Mouse (Mus musculus): Measurements from ENCODE around the gene Phf1.

The Phf1 gene

DNA sequence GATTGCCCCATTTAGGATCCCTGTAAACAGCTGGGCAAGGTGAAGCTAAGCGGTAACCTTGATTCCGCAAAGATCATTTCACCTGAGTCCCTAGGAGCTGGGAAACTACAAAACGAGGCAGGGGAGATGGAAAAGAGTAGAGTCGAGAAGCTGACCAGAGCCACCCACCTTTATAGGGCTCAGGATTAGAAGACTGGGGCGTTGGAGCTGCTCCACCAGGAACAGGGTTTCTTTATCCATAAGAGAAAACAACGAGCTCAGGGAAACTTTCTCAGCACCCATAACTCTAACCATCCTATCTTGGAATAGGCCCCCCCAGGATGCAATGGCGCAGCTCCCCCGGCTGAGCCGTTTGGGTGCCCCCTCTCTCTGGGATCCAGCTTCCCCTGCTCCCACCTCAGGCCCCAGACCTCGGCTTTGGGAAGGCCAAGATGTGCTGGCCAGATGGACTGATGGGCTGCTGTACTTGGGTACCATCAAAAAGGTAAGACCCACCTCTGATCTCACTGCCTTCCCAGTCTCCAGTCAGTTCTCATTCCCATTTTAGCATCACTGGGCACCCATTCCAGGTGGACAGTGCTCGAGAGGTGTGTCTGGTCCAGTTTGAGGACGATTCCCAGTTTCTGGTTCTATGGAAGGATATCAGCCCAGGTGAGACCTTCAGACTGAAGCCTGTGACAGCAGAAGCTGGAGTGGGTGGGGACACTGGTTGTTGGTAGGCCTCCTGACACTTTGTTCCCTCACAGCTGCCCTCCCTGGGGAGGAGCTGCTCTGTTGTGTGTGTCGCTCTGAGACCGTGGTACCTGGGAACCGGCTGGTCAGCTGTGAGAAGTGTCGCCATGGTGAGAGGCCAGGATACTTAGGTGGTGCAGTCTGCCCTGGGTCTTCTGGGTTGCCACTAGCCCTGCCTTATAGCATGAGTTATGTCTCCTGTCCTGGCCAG lies 1.3 kb downstream of the Phf1 start:
- no peak for DNase-seq (ENCODE audit: low read depth, low spot score)

DNA sequence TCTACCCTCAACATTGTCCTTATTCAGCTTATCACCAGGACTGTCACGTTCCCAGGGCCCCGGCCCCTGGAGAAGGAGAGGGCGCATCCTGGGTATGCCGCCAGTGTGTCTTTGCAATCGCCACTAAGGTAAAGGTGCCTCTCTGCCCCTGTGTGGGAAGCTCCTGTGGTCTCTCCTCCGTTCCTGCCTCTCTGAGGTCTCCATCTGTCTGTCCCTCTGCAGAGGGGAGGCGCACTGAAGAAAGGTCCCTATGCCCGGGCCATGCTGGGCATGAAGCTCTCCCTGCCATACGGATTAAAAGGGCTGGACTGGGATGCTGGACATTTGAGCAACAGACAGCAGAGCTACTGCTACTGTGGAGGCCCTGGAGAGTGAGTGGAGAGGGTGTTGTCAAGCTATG lies 2.2 kb downstream of the Phf1 start:
- no peak for DNase-seq (ENCODE audit: low read depth, low spot score)

DNA sequence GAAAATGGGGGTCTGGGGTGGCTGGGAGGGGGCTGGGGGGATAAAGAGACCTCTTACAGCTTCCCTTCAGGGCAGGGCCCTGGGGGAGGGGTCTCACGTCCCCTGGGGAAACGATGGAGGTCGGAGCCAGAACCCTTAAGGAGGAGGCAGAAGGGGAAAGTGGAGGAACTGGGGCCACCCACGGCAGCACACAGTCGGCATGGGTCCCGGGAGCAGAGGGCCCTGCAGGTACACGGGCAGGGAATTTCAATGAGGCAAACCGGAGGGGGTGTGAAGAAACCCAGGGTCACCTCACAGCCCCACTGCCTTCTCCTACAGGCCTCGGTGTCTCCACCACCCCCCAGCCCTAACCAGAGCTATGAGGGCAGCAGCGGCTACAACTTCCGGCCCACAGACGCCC lies 3.6 kb downstream of the Phf1 start:
- no peak for DNase-seq (ENCODE audit: low read depth, low spot score)

DNA sequence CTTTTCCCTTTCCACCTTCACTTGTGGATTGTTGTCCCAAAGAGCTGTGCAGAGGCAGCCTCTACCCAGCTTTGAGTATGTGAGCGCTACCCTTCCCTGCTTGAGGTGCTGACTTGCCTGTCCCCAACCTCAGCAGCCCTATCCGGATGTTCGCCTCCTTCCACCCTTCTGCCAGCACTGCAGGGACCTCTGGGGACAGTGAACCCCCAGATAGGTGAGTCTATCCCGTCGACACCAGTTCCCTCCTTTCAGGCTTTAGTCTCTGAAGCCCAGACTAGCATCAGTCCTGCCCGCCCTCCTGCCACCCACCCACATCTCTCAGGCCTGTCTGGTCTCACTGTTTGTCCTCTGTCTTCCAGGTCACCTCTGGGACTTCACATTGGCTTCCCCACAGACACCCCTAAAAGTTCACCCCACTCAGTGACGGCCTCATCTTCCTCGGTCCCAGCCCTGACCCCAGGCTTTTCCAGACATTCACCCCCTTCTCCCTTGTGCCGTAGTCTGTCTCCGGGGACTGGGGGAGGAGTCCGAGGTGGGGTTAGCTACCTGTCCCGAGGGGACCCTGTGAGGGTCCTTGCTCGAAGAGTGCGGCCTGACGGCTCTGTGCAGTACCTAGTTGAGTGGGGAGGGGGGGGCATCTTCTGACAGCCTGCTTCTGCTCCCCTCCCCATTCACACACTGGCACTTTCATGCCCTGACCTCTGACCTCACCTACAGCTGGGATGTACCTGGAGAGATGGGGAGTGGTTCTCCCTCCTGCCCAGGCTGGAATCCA lies 4.3 kb downstream of the Phf1 start:
- no peak for DNase-seq (ENCODE audit: low read depth, low spot score)

DNA sequence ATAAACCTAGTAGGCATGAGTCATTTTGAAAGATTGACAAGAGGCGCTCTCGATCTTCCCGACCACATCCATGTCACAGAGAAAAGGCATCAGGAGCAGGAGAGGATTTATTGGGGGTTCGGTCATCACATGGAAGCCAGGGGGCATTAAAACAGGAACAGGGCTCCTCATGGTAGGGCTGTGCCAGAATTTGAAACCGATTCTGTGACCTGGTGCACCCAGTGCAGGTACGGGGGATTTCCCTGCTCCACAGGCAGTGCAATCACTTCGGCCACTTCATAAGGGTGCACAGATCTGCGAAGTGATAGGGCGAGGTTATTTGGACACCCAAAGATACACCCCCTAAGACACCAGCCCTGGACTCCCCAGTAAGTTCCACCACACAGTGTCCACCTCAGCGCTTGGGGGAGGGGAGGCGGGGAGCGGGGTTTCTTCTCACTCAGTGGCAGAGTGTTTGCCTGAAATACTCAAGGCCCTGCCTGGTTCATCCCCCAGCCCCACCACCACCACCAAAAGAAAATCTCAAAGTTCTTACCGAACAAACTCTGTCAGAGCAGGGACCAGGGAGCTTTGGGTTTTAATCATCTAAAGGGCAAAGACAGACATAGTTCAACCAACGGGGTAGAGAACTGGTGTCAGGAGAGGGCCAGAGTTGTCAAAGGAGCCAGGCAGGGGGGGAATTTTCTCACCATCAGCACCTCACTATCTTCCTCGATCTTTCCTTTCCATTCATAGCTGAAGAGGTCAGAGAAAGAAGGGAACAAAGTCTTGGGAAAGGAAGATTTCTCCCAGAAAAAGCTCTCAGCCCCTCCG lies 5.2 kb downstream of the Phf1 start:
- DNase-seq (ENCODE audit: low read depth, low spot score), result no peak

- no peak for DNase-seq (ENCODE audit: low read depth, low spot score)
Measured at GRCm38 (mm10) chr17:26938731-26939130, 5.9 kb downstream of the Phf1 start.

DNA sequence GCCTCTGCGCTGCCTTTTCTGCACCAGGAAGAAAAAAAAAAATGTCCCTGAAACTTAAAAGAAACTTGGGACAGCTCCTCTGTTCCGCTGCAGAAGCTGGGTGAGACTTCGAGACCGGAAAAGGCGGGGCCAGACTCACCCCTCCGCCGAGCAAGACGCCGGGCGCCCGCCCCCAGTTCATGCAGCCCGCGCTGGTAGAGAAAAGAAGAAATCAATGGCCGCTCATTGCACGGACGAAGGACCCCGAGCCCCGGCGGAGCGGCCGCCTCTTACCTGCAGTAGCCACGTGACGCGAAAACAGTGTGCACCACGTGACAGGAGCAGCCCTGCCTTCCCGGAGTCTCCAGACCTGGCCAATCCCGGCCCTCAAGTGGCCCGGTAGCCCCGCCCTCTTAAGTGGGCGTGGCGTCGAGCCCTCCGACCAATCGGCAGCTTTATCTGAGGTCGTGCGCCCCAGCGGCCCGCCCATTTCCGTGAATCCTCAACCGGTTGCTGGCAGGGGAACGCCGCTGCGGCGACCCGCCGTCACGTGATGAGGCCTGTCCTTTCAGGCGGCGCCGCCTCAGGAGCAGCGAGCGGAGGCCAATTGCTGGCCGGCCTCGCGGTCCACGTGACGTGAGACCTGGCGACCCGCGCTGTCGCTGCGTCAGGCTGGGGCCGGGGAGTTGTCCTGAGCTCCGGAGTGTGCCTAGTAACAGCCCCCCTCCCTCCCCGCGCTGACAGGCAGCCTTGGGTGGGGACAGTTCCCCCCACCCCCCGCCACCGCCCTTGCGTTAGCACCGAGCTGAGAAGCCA lies 6.5 kb downstream of the Phf1 start, which contains the start of gene Cuta:
Gene Cuta (minus strand): TSS at position 392 of the 795 bp plus-strand sequence.
- DNase-seq (ENCODE audit: low read depth, low spot score), result peak; percentile 100

DNA sequence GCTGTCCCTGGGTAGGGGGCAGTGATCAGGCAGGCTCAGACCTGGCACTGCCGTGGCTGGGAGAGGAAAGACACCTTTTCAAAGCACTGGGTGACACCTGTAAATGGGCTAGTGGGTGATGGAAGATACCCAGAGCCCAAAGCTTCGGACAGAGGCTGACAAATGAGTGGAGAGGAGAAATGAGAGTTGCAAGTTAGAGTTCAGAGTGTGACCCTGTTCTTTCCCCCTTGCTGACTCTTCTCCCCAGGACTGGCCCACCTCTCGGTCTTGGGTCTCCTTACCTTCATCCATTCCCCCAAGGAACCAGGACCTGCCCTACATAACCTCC lies 7.1 kb downstream of the Phf1 start:
- no peak for DNase-seq (ENCODE audit: low read depth, low spot score)

DNA sequence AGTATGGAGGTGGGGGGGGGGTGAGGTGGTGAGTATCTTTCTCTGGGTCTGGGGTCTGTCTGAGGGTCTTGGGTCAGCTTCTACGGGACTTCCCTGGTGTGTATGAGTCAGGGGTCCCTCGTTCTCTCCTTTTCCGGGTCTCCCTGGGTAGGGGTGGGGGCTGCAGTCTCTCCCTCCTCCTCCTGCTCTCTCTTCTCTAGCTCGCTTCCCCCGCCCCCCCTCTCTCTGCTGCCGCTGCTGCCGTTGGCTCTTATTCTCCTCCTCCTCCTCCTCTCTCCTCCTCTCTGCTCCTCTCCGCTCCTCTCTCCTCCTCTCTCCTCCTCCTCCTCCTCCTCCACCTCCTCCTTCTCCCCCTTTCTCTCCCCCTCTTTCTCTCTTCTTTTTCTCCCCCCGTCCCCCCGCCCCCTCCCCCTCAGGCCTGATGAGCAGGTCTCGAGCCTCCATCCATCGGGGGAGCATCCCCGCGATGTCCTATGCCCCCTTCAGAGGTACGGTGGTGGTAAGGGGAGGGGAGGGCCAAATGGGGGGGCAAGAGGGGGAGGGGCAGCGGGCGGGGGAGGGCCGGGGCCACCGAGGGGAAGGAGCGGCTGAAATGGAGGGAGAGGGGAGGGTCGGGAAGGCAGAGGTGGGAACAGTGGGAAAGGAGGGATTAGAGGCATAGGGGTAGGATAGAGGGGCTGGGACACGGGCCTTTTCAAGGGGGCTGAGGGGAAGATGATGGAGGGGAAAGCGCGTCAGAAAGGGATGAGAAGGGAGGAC lies 8.4 kb downstream of the Phf1 start, which contains the start of gene Syngap1:
Gene Syngap1 (plus strand): TSS at position 223 of the 759 bp plus-strand sequence.
- DNase-seq (ENCODE audit: low read depth, low spot score), result no peak

GRCm38 (mm10) chr17:26941841-26942570 lies 9.2 kb downstream of the Phf1 start:
- no peak for DNase-seq (ENCODE audit: low read depth, low spot score)

DNA sequence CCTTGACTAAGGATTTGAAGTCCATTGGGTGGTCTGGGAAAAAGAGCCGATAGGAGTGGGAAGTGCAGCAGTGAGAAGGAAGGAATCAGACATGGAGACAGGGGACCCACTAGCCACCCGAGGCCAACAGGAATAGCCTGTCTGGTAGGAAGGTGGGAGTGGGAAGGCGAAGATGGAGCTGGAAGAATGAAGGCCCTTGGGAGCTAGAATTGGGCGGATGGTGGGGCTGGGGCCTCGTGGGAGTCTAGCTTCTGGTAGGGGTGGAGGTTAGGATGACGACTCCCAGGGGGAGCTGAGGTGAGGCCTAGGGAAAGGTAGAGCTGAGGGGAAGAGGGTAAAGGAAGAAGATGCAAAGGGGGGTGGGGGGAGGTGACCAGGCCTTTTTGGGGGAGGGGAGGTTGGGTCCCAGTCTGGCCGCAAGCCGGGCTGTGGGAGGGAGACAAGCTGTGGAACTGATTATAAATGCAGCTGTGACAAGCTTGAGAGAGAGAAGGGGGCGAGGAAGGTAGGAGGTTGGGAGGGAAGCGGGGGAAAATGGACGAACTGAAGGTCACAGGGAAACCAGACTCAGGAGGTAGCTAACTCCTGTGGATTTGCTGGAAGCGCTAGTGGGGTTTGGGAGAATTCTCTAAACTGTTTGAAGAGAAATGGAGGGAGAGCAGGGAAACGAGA lies 13.1 kb downstream of the Phf1 start:
- DNase-seq (ENCODE audit: low read depth, low spot score), result no peak

- DNase-seq (ENCODE audit: low read depth, low spot score), result no peak
Measured at GRCm38 (mm10) chr17:26946567-26946966, 13.7 kb downstream of the Phf1 start.

DNA sequence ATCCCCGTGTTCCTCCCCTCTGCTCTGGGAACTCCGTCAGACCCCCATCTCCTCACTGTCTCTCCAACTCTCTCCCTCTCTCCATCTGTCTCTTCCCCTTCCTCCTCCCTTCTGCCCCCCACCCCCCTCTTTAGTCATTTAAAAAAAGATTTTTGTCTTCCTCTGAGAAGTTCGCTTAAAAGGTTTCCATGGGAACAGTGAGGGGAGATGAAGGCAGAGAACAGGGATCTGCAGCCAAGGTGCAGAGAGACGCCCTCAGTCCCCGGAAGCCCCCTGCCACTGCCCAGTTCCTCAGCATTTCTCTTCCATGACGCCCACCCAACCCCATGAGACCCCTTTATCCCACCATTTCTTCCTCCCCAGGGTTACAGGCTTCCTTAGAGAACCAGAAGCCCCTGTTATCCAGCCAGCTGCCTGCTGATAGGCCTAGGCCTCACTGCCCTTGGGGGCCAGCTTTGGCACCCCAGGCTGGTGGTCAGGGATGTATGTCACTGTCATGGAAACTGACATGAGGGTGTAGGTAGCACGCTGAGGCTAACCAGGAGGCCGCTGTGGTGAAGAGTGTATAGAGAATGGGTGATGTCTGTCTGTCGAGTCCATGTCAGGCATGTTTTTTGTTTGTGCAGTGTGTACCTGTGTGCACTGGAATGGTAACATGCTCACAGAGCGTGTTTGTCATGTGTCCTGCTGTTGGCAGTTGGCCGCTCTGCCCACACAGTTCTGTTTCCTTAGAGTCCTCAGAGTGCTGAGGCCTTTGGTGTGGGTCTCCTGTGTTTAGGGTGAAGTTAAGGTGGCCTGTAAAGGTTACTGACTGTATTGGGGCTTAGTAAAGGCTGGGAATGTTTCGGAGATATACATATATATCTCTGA lies 14.6 kb downstream of the Phf1 start:
- DNase-seq (ENCODE audit: low read depth, low spot score), result no peak

DNA sequence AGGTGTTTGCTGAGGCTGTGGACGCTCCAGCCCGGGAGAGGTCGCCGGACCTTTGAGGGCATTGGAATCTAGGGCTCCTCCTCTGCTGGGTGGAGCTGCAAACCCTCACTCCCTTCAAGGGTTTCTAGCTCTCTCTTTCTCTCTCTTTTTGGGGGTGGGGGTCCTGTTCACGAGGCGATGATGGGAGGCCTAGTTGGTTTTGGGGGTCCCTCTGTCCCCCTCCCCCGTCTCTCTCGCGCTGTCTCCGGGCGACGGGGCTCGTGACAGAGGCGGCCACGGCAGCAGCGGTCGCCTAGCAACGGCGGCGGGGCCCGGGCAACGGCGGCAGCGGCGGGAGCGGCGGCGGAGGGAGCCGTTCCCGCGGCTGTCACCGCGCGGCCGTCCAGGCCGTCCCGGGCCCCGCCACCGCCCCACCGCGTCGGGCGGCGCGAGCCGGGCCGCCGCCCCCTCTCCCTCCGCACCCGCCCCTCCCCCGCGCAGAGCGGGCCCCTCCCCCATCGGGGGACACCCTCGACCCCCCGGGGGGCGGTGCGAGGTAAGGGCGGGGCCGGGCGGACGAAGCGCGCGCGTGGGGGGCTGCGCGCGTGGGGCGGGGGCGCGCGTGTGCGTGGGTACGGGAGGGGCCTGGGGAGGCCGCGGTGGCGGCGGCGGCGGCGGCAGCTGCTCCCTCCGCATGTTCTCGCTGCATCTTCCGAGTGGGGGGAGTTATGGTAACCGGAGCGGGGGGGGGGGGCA lies 15.6 kb downstream of the Phf1 start:
- DNase-seq (ENCODE audit: low read depth, low spot score), result no peak

GRCm38 (mm10) chr17:26949051-26949577 lies 16.3 kb downstream of the Phf1 start:
- no peak for DNase-seq (ENCODE audit: low read depth, low spot score)

- DNase-seq (ENCODE audit: low read depth, low spot score), result no peak
Measured at GRCm38 (mm10) chr17:26949866-26950265, 17.0 kb downstream of the Phf1 start.

All from retina, postnatal 7 days (tissue).